In the genomic region with DNA sequence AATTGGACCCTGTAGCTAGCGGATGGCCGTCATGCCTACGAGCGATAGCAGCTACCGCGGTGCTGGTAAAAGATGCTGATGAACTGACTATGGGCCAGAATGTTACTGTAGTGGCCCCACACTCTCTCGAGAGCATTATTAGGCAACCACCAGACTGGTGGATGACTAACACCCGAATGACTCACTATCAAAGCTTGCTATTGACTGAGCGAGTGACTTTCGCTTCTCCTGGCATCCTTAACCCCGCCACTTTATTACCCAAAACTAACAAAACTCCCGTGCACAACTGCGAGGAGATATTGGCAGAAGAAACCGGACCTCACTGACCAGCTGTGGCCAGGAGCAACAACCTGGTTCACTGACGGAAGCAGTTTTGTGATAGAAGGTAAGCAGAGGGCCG, we compare ENCODE assay signal across 16 mouse cellular contexts. TPM values are rescaled to one million over a fixed set of nuclear protein-coding genes. Genes with fewer than 3 reads are reported as not detected.
A peak's percentile ranks its signal among the peaks of the same experiment; 100 is the strongest.
DNase-seq lines count a peak whose midpoint lies in the region; ATAC-seq and TF ChIP-seq lines count a peak whose summit lies in the region.
"Had no signal": no experiment of that assay in that cellular context is flagged by ENCODE, and none has a peak within 500 bp of the region (broad histone marks: within the 10 kb centered on the region; RNA-seq: fewer than 3 reads in every experiment).

No protein-coding gene starts in this region.

- H3K9me3 ChIP-seq in MEL (replicated peaks; ENCODE audit: insufficient read depth, low read length) = no peaks in the 10 kb centered on the region
- H3K9me3 ChIP-seq in intestine, postnatal 0 days (ENCODE audit: control insufficient read depth) = no peaks in the 10 kb centered on the region
- H3K9me3 ChIP-seq in hindbrain, embryonic 14.5 days (ENCODE audit: control insufficient read depth, low read length) = no peaks in the 10 kb centered on the region
- H3K9me3 ChIP-seq: kidney, embryonic 15.5 days; limb, embryonic 12.5 days; neural tube, embryonic 12.5 days had no signal

- no peak for TF ChIP-seq CTCF in MEL (IDR thresholded peaks at IDR 0.05 in 2 of 3, conservative IDR thresholded peaks at IDR 0.05 in 1 of 3; ENCODE audit: control insufficient read depth in 1 of 3, insufficient read depth in 1 of 3, low read depth in 2 of 3, low read length in 3 of 3, poor library complexity in 1 of 3, severe bottlenecking in 1 of 3)
- TF ChIP-seq CTCF in intestine, postnatal 0 days (IDR thresholded peaks at IDR 0.05; ENCODE audit: low read depth) = no peak

- DNase-seq in heart, adult 11 months = peak; percentile 93
- DNase-seq in heart, postnatal 14 days = no peak
- peak; percentile 50 for DNase-seq in MEL (ENCODE audit: low read depth, low spot score)
- no peak for DNase-seq in spleen, adult 18-20 months
- no peak for DNase-seq in hindbrain, embryonic 14.5 days (ENCODE audit: low spot score)
- DNase-seq: cerebellum, adult 11 months; layer of hippocampus, adult 9-11 months had no signal

- TF ChIP-seq POLR2A in MEL (IDR thresholded peaks at IDR 0.05; ENCODE audit: control insufficient read depth in 1 of 2, insufficient read depth in 1 of 2, low read depth in 1 of 2, low read length in 2 of 2, poor library complexity in 1 of 2) (no peak), myocyte (IDR thresholded peaks at IDR 0.05; ENCODE audit: insufficient read length, low read depth) (no peak)

- H3K79me2 ChIP-seq in MEL (ENCODE audit: control insufficient read depth, insufficient read depth, low read length, poor library complexity) (no peaks in the 10 kb centered on the region), myocyte (ENCODE audit: control insufficient read depth, insufficient read depth) (no peaks in the 10 kb centered on the region)

- no peak for TF ChIP-seq EP300 in MEL (IDR thresholded peaks at IDR 0.05; ENCODE audit: low read depth in 1 of 2, low read length in 2 of 2)

- H3K4me1 ChIP-seq in MEL (ENCODE audit: control insufficient read depth in 1 of 2, insufficient read depth in 2 of 2, low read length in 2 of 2) = peaks cover 12 to 22% of the 10 kb centered on the region in 2 experiments
- 0 out of 2 replicates have a peak, but pooled peaks cover 2% of the 10 kb centered on the region for H3K4me1 ChIP-seq in intestine, postnatal 0 days (replicated peaks; ENCODE audit: control insufficient read depth, insufficient read depth, low read length)
- no peaks in the 10 kb centered on the region for H3K4me1 ChIP-seq in hindbrain, embryonic 14.5 days (replicated peaks; ENCODE audit: control insufficient read depth, insufficient read depth, low read length)
- H3K4me1 ChIP-seq: limb, embryonic 12.5 days; neural tube, embryonic 12.5 days had no signal

- H3K27ac ChIP-seq in MEL (ENCODE audit: control insufficient read depth, low read depth, low read length) = no peak overlapping the region
- no peak overlapping the region for H3K27ac ChIP-seq in intestine, postnatal 0 days (ENCODE audit: low read depth, low read length)
- no peak overlapping the region for H3K27ac ChIP-seq in hindbrain, embryonic 14.5 days
- H3K27ac ChIP-seq: kidney, embryonic 15.5 days; limb, embryonic 12.5 days; neural tube, embryonic 12.5 days had no signal

- peak; percentile 84 for ATAC-seq in intestine, postnatal 0 days
- ATAC-seq in CD4-positive, CD25-positive, alpha-beta regulatory T cell, adult 4 months = no peak
- ATAC-seq in hindbrain, embryonic 14.5 days (ENCODE audit: low FRiP score) = no peak

- peak overlapping the region; percentile 44 for H3K4me2 ChIP-seq in intestine, postnatal 0 days (replicated peaks; ENCODE audit: low read depth)
- peak overlapping the region; percentile 72 for H3K4me2 ChIP-seq in myocyte (ENCODE audit: low read depth)
- H3K4me2 ChIP-seq in hindbrain, embryonic 14.5 days (replicated peaks) = no peak overlapping the region
- H3K4me2 ChIP-seq: kidney, embryonic 15.5 days; limb, embryonic 12.5 days; midbrain, embryonic 11.5 days; neural tube, embryonic 12.5 days had no signal

- peaks cover 0 to 8% of the 10 kb centered on the region in 2 experiments; a peak in 2 of 4 replicates for H3K36me3 ChIP-seq in MEL (ENCODE audit: control insufficient read depth in 1 of 2, insufficient read depth in 2 of 2, low read length in 2 of 2)
- no peaks in the 10 kb centered on the region for H3K36me3 ChIP-seq in intestine, postnatal 0 days (ENCODE audit: control insufficient read depth, insufficient read depth)
- H3K36me3 ChIP-seq in myocyte (ENCODE audit: control insufficient read depth, insufficient read depth) = no peaks in the 10 kb centered on the region
- no peaks in the 10 kb centered on the region for H3K36me3 ChIP-seq in hindbrain, embryonic 14.5 days (replicated peaks; ENCODE audit: control insufficient read depth, insufficient read depth)
- H3K36me3 ChIP-seq: kidney, embryonic 15.5 days; limb, embryonic 12.5 days; neural tube, embryonic 12.5 days had no signal

- intact Hi-C loops in heart, postnatal 14 days (cut with DNase I) = no loop called here

- H3K4me3 ChIP-seq in MEL (ENCODE audit: control insufficient read depth in 1 of 2, insufficient read depth in 1 of 2, low read depth in 2 of 2, low read length in 2 of 2) = no peak overlapping the region
- H3K4me3 ChIP-seq in intestine, postnatal 0 days (ENCODE audit: low read depth, low read length) = no peak overlapping the region
- no peak overlapping the region for H3K4me3 ChIP-seq in myocyte
- no peak overlapping the region for H3K4me3 ChIP-seq in hindbrain, embryonic 14.5 days (replicated peaks; ENCODE audit: low read length)
- H3K4me3 ChIP-seq: kidney, embryonic 15.5 days; limb, embryonic 12.5 days; neural tube, embryonic 12.5 days had no signal

- H3ac ChIP-seq in myocyte (ENCODE audit: control insufficient read depth, insufficient read length) = no peak overlapping the region

- WGBS in intestine, postnatal 0 days = 43% methylated on average over 16 of the region's 16 CpGs
- 94% methylated on average over 16 of the region's 16 CpGs for WGBS in hindbrain, embryonic 14.5 days

- peaks cover 0 to under 1% of the 10 kb centered on the region in 2 experiments; a peak in 1 of 4 replicates for H3K27me3 ChIP-seq in MEL (ENCODE audit: control insufficient read depth in 1 of 2, insufficient read depth in 2 of 2, low read length in 2 of 2)
- no peaks in the 10 kb centered on the region for H3K27me3 ChIP-seq in intestine, postnatal 0 days (replicated peaks; ENCODE audit: control insufficient read depth, insufficient read depth, low read length)
- H3K27me3 ChIP-seq in myocyte (ENCODE audit: control insufficient read depth, insufficient read depth, insufficient read length) = no peaks in the 10 kb centered on the region
- no peaks in the 10 kb centered on the region for H3K27me3 ChIP-seq in hindbrain, embryonic 14.5 days (ENCODE audit: control insufficient read depth, insufficient read depth, low read length)
- H3K27me3 ChIP-seq: kidney, embryonic 15.5 days; limb, embryonic 12.5 days; neural tube, embryonic 12.5 days had no signal

- TF ChIP-seq RAD21 in MEL (IDR thresholded peaks at IDR 0.05; ENCODE audit: low read depth, low read length) = no peak

- H3K9ac ChIP-seq in MEL (ENCODE audit: control insufficient read depth, low read depth, low read length, poor library complexity, severe bottlenecking) = no peak overlapping the region
- no peak overlapping the region for H3K9ac ChIP-seq in intestine, postnatal 0 days (ENCODE audit: low read depth, low read length)
- no peak overlapping the region for H3K9ac ChIP-seq in hindbrain, embryonic 14.5 days
- H3K9ac ChIP-seq: kidney, embryonic 15.5 days; limb, embryonic 12.5 days; neural tube, embryonic 12.5 days had no signal

TF ChIP-seq in MEL, 35 proteins besides CTCF, POLR2A, EP300 and RAD21 (continues in another document):
- TF ChIP-seq POLR2AphosphoS5 (IDR thresholded peaks at IDR 0.05; ENCODE audit: borderline replicate concordance, low read depth, low read length) (no peak), ETS1 (IDR thresholded peaks at IDR 0.05; ENCODE audit: low read depth, low read length) (no peak), TBP (IDR thresholded peaks at IDR 0.05; ENCODE audit: low read depth, low read length) (0 out of 2 replicates have a peak, but pooled peaks have one; percentile 16)

TF ChIP-seq in myocyte, 11 proteins besides CTCF, POLR2A, EP300 and RAD21:
- TF ChIP-seq REST (IDR thresholded peaks at IDR 0.05; ENCODE audit: insufficient read depth, insufficient read length) (no peak), CEBPB (IDR thresholded peaks at IDR 0.05; ENCODE audit: insufficient read depth, poor library complexity, severe bottlenecking) (peak; percentile 88)

RNA-seq across cellular contexts. Expression of a gene that starts 12.6 kb away (rescaled TPM):
- total RNA-seq in heart, postnatal 14 days (2021) = 10 to 100 TPM in 1 of 2 experiments, 1 to 10 TPM in 1; 8.7 to 11.6 TPM
- total RNA-seq in MEL (2012; rRNA removed) = 35.7 and 60.7 TPM in 2 replicates
- polyA plus RNA-seq in MEL (2012; ENCODE audit: insufficient read depth in 1 of 2, insufficient read length in 2 of 2, low read depth in 1 of 2, low replicate concordance in 2 of 2, missing spikeins in 1 of 2) (10 to 100 TPM in 1 of 2 experiments, not detected in 1; 67.0 TPM), myocyte (2012; fragmentation: generic; extraction: Trizol) (0.16 TPM)
- polyA plus RNA-seq in intestine, postnatal 0 days (2015; fragmentation: Nextera tagmentation; extraction: Ambion mirVana) = 2.7 and 2.9 TPM in 2 replicates
- polyA plus RNA-seq in CD4-positive, CD25-positive, alpha-beta regulatory T cell, adult 4 months (2017; shearing (Covaris generic)) = not detected
- polyA plus RNA-seq in hindbrain, embryonic 14.5 days (2014; fragmentation: Nextera tagmentation; extraction: Ambion mirVana) = 0.56 TPM in 1 of 2 replicates, not detected in the other
- polyA plus RNA-seq: midbrain, embryonic 11.5 days; neural tube, embryonic 12.5 days had no signal

RNA-seq across cellular contexts. Expression of a gene that starts 22.1 kb away (rescaled TPM):
- 1 to 10 TPM; 3.1 to 3.9 TPM for total RNA-seq in heart, postnatal 14 days (2021)
- total RNA-seq in MEL (2012; rRNA removed) = 4.8 and 6.6 TPM in 2 replicates
- polyA plus RNA-seq in MEL (2012; ENCODE audit: insufficient read depth in 1 of 2, insufficient read length in 2 of 2, low read depth in 1 of 2, low replicate concordance in 2 of 2, missing spikeins in 1 of 2) = 10 to 100 TPM in 1 of 2 experiments, not detected in 1; 13.5 TPM
- polyA plus RNA-seq in intestine, postnatal 0 days (2015; fragmentation: Nextera tagmentation; extraction: Ambion mirVana) = 10.9 and 12.0 TPM in 2 replicates
- polyA plus RNA-seq in myocyte (2012; fragmentation: generic; extraction: Trizol) = 3.5 TPM
- polyA plus RNA-seq in CD4-positive, CD25-positive, alpha-beta regulatory T cell, adult 4 months (2017; shearing (Covaris generic)) = 1 to 10 TPM; 2.1 to 6.8 TPM
- 7.2 and 7.7 TPM in 2 replicates for polyA plus RNA-seq in hindbrain, embryonic 14.5 days (2014; fragmentation: Nextera tagmentation; extraction: Ambion mirVana)

RNA-seq across cellular contexts. Expression of a gene that starts 37.9 kb away (rescaled TPM):
- not detected for total RNA-seq in heart, postnatal 14 days (2021)
- total RNA-seq in MEL (2012; rRNA removed) = not detected in 2 replicates
- polyA plus RNA-seq in MEL (2012; ENCODE audit: insufficient read depth in 1 of 2, insufficient read length in 2 of 2, low read depth in 1 of 2, low replicate concordance in 2 of 2, missing spikeins in 1 of 2) (not detected), myocyte (2012; fragmentation: generic; extraction: Trizol) (not detected)
- polyA plus RNA-seq in intestine, postnatal 0 days (2015; fragmentation: Nextera tagmentation; extraction: Ambion mirVana) = not detected in 2 replicates
- polyA plus RNA-seq in CD4-positive, CD25-positive, alpha-beta regulatory T cell, adult 4 months (2017; shearing (Covaris generic)) = not detected
- not detected in 2 replicates for polyA plus RNA-seq in hindbrain, embryonic 14.5 days (2014; fragmentation: Nextera tagmentation; extraction: Ambion mirVana)
- total RNA-seq: gastrocnemius, adult 8-10 months; heart, postnatal 36 days had no signal
- polyA plus RNA-seq: kidney, embryonic 15.5 days; limb, embryonic 12.5 days; midbrain, embryonic 11.5 days; neural tube, embryonic 12.5 days had no signal

Comparison
In these comparisons a context has a peak if more than half of its experiments do, and no peak if none do; other contexts are left out.
1. DNase-seq: peak in heart, adult 11 months (single experiment) and MEL (single experiment); none in heart, postnatal 14 days (0 of 2), spleen, adult 18-20 months (0 of 2) and hindbrain, embryonic 14.5 days (single experiment).